Mouse (Mus musculus) liver, postnatal 0 days (tissue): ENCODE measurements at regions not wholly inside any gene's neighbourhood (a gene's known extent, or its start where the extent isn't known, plus 50 kb on each side); places are given as distances from the start of the nearest gene placed in this dataset.

ENCODE experiments used
- CTCF ChIP-seq: sonication (generic); IDR thresholded peaks from 2 replicates; pipeline ENCODE4 v1.5.1; 2016; ENCODE audit warnings: antibody characterized with exemption, low read depth
- EP300 ChIP-seq: IDR thresholded peaks from 2 replicates; pipeline ENCODE4 v1.6.1; 2016; ENCODE audit warnings: antibody characterized with exemption, low read depth, mild to moderate bottlenecking

- TF ChIP-seq CTCF (no peak), EP300 (peak; percentile 36; the same call in 1 of the 2 replicates)
Measured at GRCm38 (mm10) chr8:115830012-115830662, 122.5 kb upstream of the Maf start.
